Mouse (Mus musculus): Measurements from ENCODE around the gene Sp110. TPM values are rescaled to one million over a fixed set of nuclear protein-coding genes. Genes with fewer than 3 reads are reported as not detected.
"Not testable (repeated sequence)": the region's sequence is repeated elsewhere in the genome, so short reads cannot be mapped to it uniquely, and the experiment has no call there.

Gene Sp110
- polyA plus RNA-seq (2016; fragmentation: Nextera tagmentation; extraction: Ambion mirVana), result 0.39 and 0.68 TPM in 2 replicates

- H3K27ac ChIP-seq; H3K36me3 ChIP-seq; H3K9me3 ChIP-seq (replicated peaks); H3K4me1 ChIP-seq; H3K4me3 ChIP-seq; H3K27me3 ChIP-seq (ENCODE audit: low read depth, poor library complexity, severe bottlenecking); DNase-seq (ENCODE audit: low spot score): not testable (repeated sequence)
- 78% methylated on average over 17 of the region's 17 CpGs for WGBS
These were observed at the start of gene Sp110 for GRCm38 (mm10) chr1:85598271-85599012. Sp110 (minus strand) TSS chr1:85598817.

DNA sequence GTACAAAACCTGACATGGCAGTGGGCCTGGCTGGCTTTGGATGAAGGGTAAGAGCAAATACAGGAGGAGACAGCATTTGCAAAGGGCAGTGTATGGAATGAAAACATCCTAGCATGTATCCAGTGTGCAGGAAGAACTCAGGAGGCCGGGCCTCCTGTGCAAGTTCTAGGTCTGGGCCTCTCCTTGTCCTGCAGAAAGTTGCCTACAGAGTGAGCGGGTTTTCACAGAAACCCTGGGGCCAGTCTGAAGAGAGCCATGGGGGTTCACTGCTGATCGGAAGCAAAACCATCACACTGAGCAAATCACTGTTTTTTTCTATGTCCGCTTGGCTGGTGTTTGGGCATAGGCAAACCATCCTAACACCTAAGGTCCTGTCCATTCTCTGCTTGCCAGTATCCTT is 39.5 kb upstream of the Sp110 start:
- H3K9me3 ChIP-seq (replicated peaks); H3K36me3 ChIP-seq; H3K4me1 ChIP-seq; H3K4me3 ChIP-seq; DNase-seq (ENCODE audit: low spot score); H3K27me3 ChIP-seq (ENCODE audit: low read depth, poor library complexity, severe bottlenecking); H3K27ac ChIP-seq: not testable (repeated sequence)
- WGBS, result 87% methylated on average over 4 of the region's 4 CpGs

GRCm38 (mm10) chr1:85636936-85637335 is 38.3 kb upstream of the Sp110 start:
- not testable (repeated sequence) for H3K9me3 ChIP-seq (replicated peaks); H3K27me3 ChIP-seq (ENCODE audit: low read depth, poor library complexity, severe bottlenecking); H3K27ac ChIP-seq; DNase-seq (ENCODE audit: low spot score); H3K36me3 ChIP-seq; H3K4me3 ChIP-seq; H3K4me1 ChIP-seq
- WGBS, result 69% methylated on average over 3 of the region's 3 CpGs

DNA sequence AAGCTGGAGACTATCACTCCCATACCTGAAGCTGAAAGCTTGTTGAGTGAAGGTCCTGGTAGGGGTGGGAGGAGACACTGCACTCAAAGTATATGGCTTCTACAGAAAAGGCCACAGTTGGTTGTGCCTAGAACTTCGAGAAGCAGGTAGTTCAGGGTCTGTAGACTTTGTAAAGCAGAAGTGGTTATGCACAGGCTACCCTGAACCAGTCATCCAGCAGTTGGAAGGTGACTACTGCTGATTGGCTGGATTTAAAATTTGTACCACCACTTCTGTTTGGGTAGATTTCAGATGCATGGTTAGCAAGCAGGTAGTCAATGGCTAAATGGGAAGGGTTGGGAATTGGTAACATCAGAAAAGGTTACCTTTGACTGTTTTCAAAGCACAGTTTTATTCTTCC is 20.1 kb upstream of the Sp110 start:
- DNase-seq (ENCODE audit: low spot score); H3K4me1 ChIP-seq; H3K36me3 ChIP-seq; H3K27ac ChIP-seq; H3K27me3 ChIP-seq (ENCODE audit: low read depth, poor library complexity, severe bottlenecking); H3K4me3 ChIP-seq; H3K9me3 ChIP-seq (replicated peaks): not testable (repeated sequence)
- WGBS, result 61% methylated on average over 1 of the region's 1 CpGs

DNA sequence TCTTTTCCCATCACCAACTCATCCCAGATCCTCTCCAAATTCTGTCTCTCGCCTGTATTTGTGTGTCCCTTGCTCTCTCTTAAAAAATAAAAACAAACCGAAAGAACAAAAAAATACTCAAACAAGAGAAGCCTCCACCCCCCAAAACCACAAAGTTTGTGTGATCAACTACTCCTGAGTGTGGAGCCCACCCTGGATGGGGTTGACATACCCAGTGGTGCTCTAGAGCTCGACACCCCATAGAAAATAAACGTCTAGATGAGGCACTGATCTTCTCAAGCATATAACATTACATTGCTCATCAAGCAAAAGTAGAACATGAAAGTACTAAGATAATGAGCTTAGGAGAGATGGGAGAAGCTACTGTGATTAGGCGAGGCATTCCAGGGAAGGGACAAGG is 18.5 kb upstream of the Sp110 start:
- H3K4me1 ChIP-seq; H3K9me3 ChIP-seq (replicated peaks); H3K4me3 ChIP-seq; H3K27ac ChIP-seq; H3K36me3 ChIP-seq; DNase-seq (ENCODE audit: low spot score); H3K27me3 ChIP-seq (ENCODE audit: low read depth, poor library complexity, severe bottlenecking): not testable (repeated sequence)
- 71% methylated on average over 4 of the region's 5 CpGs for WGBS

GRCm38 (mm10) chr1:85615819-85616218 is 17.2 kb upstream of the Sp110 start:
- H3K27ac ChIP-seq; H3K27me3 ChIP-seq (ENCODE audit: low read depth, poor library complexity, severe bottlenecking); H3K9me3 ChIP-seq (replicated peaks); H3K36me3 ChIP-seq; DNase-seq (ENCODE audit: low spot score); H3K4me3 ChIP-seq; H3K4me1 ChIP-seq: not testable (repeated sequence)
- 80% methylated on average over 3 of the region's 3 CpGs for WGBS

DNA sequence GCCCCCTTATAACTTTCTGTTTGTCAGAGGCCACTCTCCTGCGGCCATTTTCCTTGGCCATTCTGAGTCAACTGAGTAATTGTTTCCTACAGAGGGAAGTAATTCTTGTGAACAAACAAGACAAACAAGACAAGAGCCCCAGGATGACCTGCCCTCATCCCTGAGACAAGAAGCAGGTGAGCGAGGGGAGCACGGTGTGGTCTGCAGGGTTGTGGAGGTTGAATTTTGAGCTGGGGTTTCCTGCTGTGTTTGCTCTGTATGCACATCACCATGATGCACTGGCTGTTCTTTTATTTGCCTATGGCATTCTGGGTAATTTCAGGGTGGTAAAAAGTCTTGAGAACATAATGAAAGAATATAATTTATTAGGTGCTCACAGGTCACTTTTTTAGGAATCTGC is 16.5 kb upstream of the Sp110 start:
- not testable (repeated sequence) for DNase-seq (ENCODE audit: low spot score); H3K9me3 ChIP-seq (replicated peaks); H3K27ac ChIP-seq; H3K4me1 ChIP-seq; H3K36me3 ChIP-seq; H3K4me3 ChIP-seq; H3K27me3 ChIP-seq (ENCODE audit: low read depth, poor library complexity, severe bottlenecking)
- WGBS, result 93% methylated on average over 3 of the region's 3 CpGs

- not testable (repeated sequence) for H3K4me1 ChIP-seq; H3K9me3 ChIP-seq (replicated peaks); H3K27ac ChIP-seq; DNase-seq (ENCODE audit: low spot score); H3K4me3 ChIP-seq; H3K36me3 ChIP-seq; H3K27me3 ChIP-seq (ENCODE audit: low read depth, poor library complexity, severe bottlenecking)
- WGBS, result no CpG with 5 or more reads among the region's 4 CpGs
These were observed 12.0 kb upstream of the Sp110 start for GRCm38 (mm10) chr1:85610581-85610980.

- H3K36me3 ChIP-seq; H3K4me3 ChIP-seq; H3K4me1 ChIP-seq; H3K27me3 ChIP-seq (ENCODE audit: low read depth, poor library complexity, severe bottlenecking); H3K27ac ChIP-seq; DNase-seq (ENCODE audit: low spot score); H3K9me3 ChIP-seq (replicated peaks): not testable (repeated sequence)
- 91% methylated on average over 3 of the region's 4 CpGs for WGBS
These were observed 9.7 kb upstream of the Sp110 start for GRCm38 (mm10) chr1:85608361-85608760.

GRCm38 (mm10) chr1:85604341-85604740 is 5.7 kb upstream of the Sp110 start:
- not testable (repeated sequence) for H3K4me3 ChIP-seq; H3K27me3 ChIP-seq (ENCODE audit: low read depth, poor library complexity, severe bottlenecking); H3K4me1 ChIP-seq; H3K9me3 ChIP-seq (replicated peaks); H3K36me3 ChIP-seq; DNase-seq (ENCODE audit: low spot score); H3K27ac ChIP-seq
- WGBS, result 50% methylated on average over 1 of the region's 1 CpGs

GRCm38 (mm10) chr1:85600794-85601193 is 2.2 kb upstream of the Sp110 start:
- H3K9me3 ChIP-seq (replicated peaks); H3K4me1 ChIP-seq; H3K36me3 ChIP-seq; DNase-seq (ENCODE audit: low spot score); H3K27me3 ChIP-seq (ENCODE audit: low read depth, poor library complexity, severe bottlenecking); H3K4me3 ChIP-seq; H3K27ac ChIP-seq: not testable (repeated sequence)
- WGBS, result 64% methylated on average over 4 of the region's 4 CpGs

DNA sequence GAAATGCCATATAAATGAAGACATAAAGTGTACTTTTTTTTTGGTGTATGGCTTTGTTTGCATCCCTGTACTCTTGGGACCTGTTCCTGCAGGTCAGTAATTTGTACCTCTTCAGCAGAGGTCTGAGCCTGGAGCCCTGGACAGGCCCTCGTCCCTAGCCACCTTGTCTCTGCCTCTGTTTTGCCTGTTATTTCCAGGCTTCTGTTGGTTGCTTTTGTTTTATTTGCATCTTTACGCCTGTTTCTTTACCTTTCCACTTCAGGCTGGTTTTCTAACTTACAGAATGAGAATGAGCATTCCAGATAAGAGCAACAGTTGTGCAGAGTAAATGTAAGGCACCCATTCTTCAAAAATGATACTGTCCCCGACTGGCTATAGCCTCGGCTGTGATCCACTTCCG is 1.5 kb upstream of the Sp110 start, which contains the start of gene Sp140:
Gene Sp140, plus strand, starts transcription at position 301 of the 400 bp plus-strand sequence.
- not testable (repeated sequence) for DNase-seq (ENCODE audit: low spot score); H3K27ac ChIP-seq; H3K27me3 ChIP-seq (ENCODE audit: low read depth, poor library complexity, severe bottlenecking); H3K4me1 ChIP-seq; H3K36me3 ChIP-seq; H3K9me3 ChIP-seq (replicated peaks); H3K4me3 ChIP-seq
- 67% methylated on average over 1 of the region's 5 CpGs for WGBS

- H3K9me3 ChIP-seq (replicated peaks); H3K4me3 ChIP-seq; DNase-seq (ENCODE audit: low spot score); H3K27ac ChIP-seq; H3K27me3 ChIP-seq (ENCODE audit: low read depth, poor library complexity, severe bottlenecking); H3K4me1 ChIP-seq; H3K36me3 ChIP-seq: not testable (repeated sequence)
- 89% methylated on average over 8 of the region's 8 CpGs for WGBS
These were observed 6.1 kb downstream of the Sp110 start for GRCm38 (mm10) chr1:85592526-85592925.

GRCm38 (mm10) chr1:85588697-85589096 is 9.9 kb downstream of the Sp110 start:
- not testable (repeated sequence) for H3K9me3 ChIP-seq (replicated peaks); DNase-seq (ENCODE audit: low spot score); H3K4me3 ChIP-seq; H3K4me1 ChIP-seq; H3K27me3 ChIP-seq (ENCODE audit: low read depth, poor library complexity, severe bottlenecking); H3K27ac ChIP-seq; H3K36me3 ChIP-seq
- WGBS, result 89% methylated on average over 1 of the region's 2 CpGs
